Mouse (Mus musculus) cerebellum, adult 9-10 months (tissue): ENCODE data around the gene Slc35f1.
"Not testable (repeated sequence)": the region's sequence is repeated elsewhere in the genome, so short reads cannot be mapped to it uniquely, and the experiment has no call there.

Source experiments
- DNase-seq: peaks from one replicate; pipeline ENCODE4 v3.0.0; 2022

Slc35f1 gene

GRCm38 (mm10) chr10:52791560-52791959 is 101.2 kb downstream of the Slc35f1 start:
- no peak for DNase-seq

GRCm38 (mm10) chr10:52797454-52797853 is 107.1 kb downstream of the Slc35f1 start:
- no peak for DNase-seq

GRCm38 (mm10) chr10:52807808-52808207 is 117.5 kb downstream of the Slc35f1 start:
- no peak for DNase-seq

- DNase-seq: no peak
These were observed 122.5 kb downstream of the Slc35f1 start for GRCm38 (mm10) chr10:52812861-52813260.

GRCm38 (mm10) chr10:52814358-52814757 is 124.0 kb downstream of the Slc35f1 start:
- no peak for DNase-seq

GRCm38 (mm10) chr10:52819661-52820060 is 129.3 kb downstream of the Slc35f1 start:
- no peak for DNase-seq

DNA sequence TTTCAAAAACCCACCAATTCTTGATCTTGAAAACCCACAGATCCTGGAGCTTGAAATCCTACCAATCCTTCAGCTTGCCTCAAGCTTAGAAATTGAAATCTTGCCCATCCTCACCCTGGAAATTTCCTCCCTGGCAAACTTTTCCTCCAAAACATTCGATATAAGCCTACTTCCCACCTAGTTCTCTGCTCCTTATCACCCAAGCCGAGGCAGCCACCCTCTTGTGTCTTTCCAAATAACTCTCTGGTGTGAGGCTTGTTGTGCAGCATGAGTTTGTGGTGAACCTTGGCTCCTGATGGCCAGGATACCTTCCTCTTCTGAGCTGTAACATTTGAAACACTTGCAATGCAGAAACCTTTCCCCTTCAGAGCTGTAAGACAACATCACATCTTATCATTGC is 132.6 kb downstream of the Slc35f1 start:
- DNase-seq: no peak

- no peak for DNase-seq
These were observed 135.4 kb downstream of the Slc35f1 start for GRCm38 (mm10) chr10:52825746-52826145.

- DNase-seq: peak; percentile 19
These were observed 150.5 kb downstream of the Slc35f1 start for GRCm38 (mm10) chr10:52840819-52841218.

GRCm38 (mm10) chr10:52851994-52852393 is 161.7 kb downstream of the Slc35f1 start:
- DNase-seq: no peak

GRCm38 (mm10) chr10:52860851-52861250 is 170.5 kb downstream of the Slc35f1 start:
- DNase-seq: no peak

DNA sequence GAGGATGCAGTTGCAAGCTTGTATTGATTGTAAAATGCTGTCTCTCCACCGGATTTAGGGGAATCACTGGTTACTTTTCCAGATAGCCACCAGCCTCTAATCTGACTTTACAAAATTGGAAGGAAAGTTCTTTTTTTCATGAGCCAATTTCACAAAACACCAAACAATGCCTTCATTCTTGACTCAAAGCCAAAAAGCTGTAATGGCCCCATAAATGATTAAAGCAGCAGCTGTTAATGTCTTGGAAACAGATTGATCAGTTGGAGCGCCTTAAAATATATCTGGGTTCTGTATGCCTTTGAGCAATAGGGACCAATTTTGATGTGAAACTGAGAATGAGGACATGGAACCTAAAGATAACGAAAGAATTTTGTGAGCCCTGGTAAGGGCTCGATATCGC is 174.6 kb downstream of the Slc35f1 start:
- no peak for DNase-seq

- DNase-seq: no peak
These were observed 180.8 kb downstream of the Slc35f1 start for GRCm38 (mm10) chr10:52871110-52871509.

- DNase-seq: no peak
These were observed 183.8 kb downstream of the Slc35f1 start for GRCm38 (mm10) chr10:52874133-52874532.

- no peak for DNase-seq
These were observed 184.4 kb downstream of the Slc35f1 start for GRCm38 (mm10) chr10:52874712-52875111.

GRCm38 (mm10) chr10:52877263-52878021 is 187.1 kb downstream of the Slc35f1 start:
- DNase-seq: no peak

DNA sequence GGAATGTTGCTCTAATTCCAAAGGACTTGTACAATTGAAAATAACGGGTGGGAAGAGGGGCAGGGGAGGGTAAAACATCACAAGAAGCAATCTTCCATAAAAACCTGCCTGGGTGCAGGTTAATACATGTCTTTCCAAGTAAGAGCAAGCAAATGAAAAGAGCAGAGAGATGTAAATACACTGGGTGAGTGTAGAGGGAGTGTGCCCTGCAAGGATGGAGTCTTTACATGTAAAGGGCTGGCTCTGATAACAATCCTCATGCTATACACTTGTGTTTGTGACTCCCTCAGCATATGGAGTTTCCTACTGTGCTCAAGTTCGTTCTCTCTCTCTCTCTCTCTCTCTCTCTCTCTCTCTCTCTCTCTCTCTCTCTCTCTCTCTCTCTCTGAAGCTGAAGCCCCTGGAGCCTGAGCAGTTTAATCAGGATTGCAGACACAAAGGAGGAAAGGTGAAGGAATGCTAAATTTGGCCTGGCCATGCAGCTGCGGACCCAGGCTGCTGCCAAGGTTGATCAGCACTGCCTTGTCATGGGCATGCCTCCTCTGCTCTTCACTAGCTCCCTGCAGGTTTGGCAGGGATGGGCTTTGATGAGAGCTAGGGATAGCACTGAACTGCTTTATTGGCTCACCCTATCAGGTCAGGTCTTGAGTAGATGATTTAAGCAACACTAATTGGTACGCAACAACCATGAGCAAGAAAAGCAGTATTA is 187.9 kb downstream of the Slc35f1 start:
- DNase-seq: no peak

DNA sequence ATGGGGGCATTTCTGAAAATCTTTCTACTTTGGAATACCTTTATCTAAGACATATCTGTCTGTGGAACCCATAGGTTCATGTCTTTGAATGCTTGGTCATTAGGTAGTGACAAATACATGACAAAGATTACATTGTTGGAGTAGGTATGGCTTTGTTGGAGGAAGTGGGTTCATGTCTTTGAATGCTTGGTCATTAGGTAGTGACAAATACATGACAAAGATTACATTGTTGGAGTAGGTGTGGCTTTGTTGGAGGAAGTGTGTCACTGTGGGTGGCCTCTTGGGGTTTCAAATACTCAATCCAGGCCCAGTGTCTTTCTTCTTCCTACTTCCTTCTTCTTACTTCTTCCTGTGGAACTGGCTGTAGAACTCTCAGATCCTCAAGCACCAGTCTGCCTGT is 206.4 kb downstream of the Slc35f1 start:
- not testable (repeated sequence) for DNase-seq

DNA sequence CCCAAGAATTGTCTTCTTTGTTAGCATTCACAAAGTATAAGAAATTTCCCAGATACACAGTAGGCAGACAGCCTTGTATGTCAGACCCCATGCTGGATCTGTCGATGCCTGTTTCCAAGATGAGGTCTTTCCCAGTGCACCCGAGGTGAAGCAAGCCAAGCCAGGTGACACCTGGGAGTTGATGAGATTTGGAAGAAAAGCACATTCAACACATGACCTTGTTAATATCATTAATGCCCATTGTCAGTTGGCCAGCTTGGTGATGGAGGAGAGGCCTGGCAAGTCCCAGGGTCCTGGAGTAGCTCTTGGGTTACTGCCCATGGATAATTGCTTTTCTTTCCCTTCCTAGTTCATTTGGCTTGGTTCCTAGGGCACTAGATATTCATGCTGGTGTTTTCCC is 214.6 kb downstream of the Slc35f1 start:
- peak; percentile 1 for DNase-seq

DNA sequence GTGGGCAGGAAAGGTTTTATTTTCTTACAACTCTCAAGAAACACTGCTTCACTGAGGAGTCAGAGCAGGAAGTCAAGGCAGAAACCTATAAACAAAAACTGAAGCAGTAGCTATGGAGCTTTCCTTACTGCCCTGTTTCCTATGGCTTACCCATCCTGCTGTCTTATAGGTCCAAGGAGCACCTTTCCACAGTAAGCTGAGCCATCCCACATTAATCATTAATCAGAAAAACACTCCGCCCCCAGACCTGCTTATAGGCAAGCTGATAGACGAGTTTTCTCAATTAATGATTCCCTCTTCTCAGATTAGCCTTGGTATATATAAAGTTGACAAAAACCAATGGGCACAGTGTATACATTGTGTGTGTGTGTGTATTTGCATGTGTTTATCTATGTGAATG is 221.4 kb downstream of the Slc35f1 start:
- no peak for DNase-seq

DNA sequence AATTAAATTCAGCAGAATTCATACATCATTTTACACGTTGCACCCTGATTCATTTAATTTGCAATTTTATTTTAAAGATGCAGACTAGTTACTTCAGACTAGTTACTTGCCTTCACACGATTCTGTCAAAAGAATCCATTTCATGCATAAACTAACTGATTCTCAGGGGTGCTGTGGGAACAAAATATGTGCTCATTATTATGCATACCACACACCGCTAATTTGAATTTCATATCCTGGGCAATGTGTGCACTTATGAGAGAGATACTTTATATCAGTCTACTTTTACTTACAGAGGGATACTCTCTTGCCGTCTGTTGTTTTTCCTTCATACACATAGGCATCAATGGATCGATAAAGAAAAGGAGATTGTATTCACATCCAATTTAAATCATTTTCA is 228.4 kb downstream of the Slc35f1 start:
- DNase-seq: no peak

DNA sequence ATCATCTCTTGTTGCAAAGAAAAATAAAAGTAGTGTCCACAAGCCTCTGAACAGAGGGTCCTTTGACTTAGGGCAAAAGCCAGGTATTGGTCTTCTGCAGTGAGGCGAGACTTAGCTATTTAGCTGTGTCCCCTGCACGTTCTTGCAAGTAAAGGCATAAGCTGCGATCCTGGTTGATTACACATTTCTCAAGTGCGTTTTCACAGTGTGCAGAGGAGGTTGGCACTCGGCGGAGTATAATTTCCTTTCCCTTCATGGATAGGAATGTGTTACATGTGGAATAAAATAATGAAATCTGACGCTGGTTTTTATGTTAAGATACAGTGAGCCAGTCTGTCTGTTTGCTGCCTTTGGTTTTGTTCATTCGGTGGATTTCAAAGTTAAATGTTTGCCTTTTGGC is 232.8 kb downstream of the Slc35f1 start:
- no peak for DNase-seq

GRCm38 (mm10) chr10:52926330-52926729 is 236.0 kb downstream of the Slc35f1 start:
- no peak for DNase-seq

- no peak for DNase-seq
These were observed 241.8 kb downstream of the Slc35f1 start for GRCm38 (mm10) chr10:52932159-52932558.

- DNase-seq: no peak
These were observed 244.3 kb downstream of the Slc35f1 start for GRCm38 (mm10) chr10:52934615-52935014.
